Mouse (Mus musculus): Measurements from ENCODE around the gene Myo1e. TPM values are rescaled to one million over a fixed set of nuclear protein-coding genes. Genes with fewer than 3 reads are reported as not detected.

Myo1e gene
- total RNA-seq, 2 experiments from 2014 or later, result 14.1 to 14.7 TPM

- DNase-seq (ENCODE audit: extremely low spot score in 1 of 2, low spot score in 2 of 2), result no peak
- no peak for TF ChIP-seq CTCF (IDR thresholded peaks at IDR 0.05)
- intact Hi-C loops (cut with DNase I), result no loop called here
- Histone ChIP-seq H3K27ac (no peak overlapping the region), H3K4me3 (no peak overlapping the region)
Observed at GRCm38 (mm10) chr9:70260324-70260841, 53.2 kb downstream of the Myo1e start.

GRCm38 (mm10) chr9:70261646-70262045, 54.5 kb downstream of the Myo1e start:
- DNase-seq (ENCODE audit: extremely low spot score in 1 of 2, low spot score in 2 of 2), result no peak
- intact Hi-C loops (cut with DNase I), result no loop called here
- Histone ChIP-seq H3K4me3 (no peak overlapping the region), H3K27ac (no peak overlapping the region)
- no peak for TF ChIP-seq CTCF (IDR thresholded peaks at IDR 0.05)

GRCm38 (mm10) chr9:70263134-70263533, 56.0 kb downstream of the Myo1e start:
- H3K27ac ChIP-seq, result no peak overlapping the region
- TF ChIP-seq CTCF (IDR thresholded peaks at IDR 0.05), result no peak
- no peak for DNase-seq (ENCODE audit: extremely low spot score in 1 of 2, low spot score in 2 of 2)
- H3K4me3 ChIP-seq, result no peak overlapping the region
- intact Hi-C loops (cut with DNase I), result no loop called here

- no peak for TF ChIP-seq CTCF (IDR thresholded peaks at IDR 0.05)
- peak overlapping the region; percentile 48 for H3K27ac ChIP-seq
- intact Hi-C loops (cut with DNase I), result no loop called here
- H3K4me3 ChIP-seq, result no peak overlapping the region
- DNase-seq (ENCODE audit: extremely low spot score in 1 of 2, low spot score in 2 of 2), result no peak
Observed at GRCm38 (mm10) chr9:70263735-70264134, 56.6 kb downstream of the Myo1e start.

- intact Hi-C loops (cut with DNase I), result no loop called here
- no peak for DNase-seq (ENCODE audit: extremely low spot score in 1 of 2, low spot score in 2 of 2)
- no peak overlapping the region for H3K27ac ChIP-seq
- H3K4me3 ChIP-seq, result no peak overlapping the region
- no peak for TF ChIP-seq CTCF (IDR thresholded peaks at IDR 0.05)
Observed at GRCm38 (mm10) chr9:70265513-70265912, 58.4 kb downstream of the Myo1e start.

GRCm38 (mm10) chr9:70266186-70266585, 59.0 kb downstream of the Myo1e start:
- no peak for TF ChIP-seq CTCF (IDR thresholded peaks at IDR 0.05)
- Histone ChIP-seq H3K4me3 (no peak overlapping the region), H3K27ac (no peak overlapping the region)
- no peak for DNase-seq (ENCODE audit: extremely low spot score in 1 of 2, low spot score in 2 of 2)
- intact Hi-C loops (cut with DNase I), result no loop called here

- Histone ChIP-seq H3K27ac (no peak overlapping the region), H3K4me3 (no peak overlapping the region)
- no peak for DNase-seq (ENCODE audit: extremely low spot score in 1 of 2, low spot score in 2 of 2)
- intact Hi-C loops (cut with DNase I), result no loop called here
- TF ChIP-seq CTCF (IDR thresholded peaks at IDR 0.05), result no peak
Observed at GRCm38 (mm10) chr9:70267108-70267507, 60.0 kb downstream of the Myo1e start.

- H3K27ac ChIP-seq, result peak overlapping the region; percentile 38; the same call in 1 of the 2 replicates
- intact Hi-C loops (cut with DNase I), result no loop called here
- TF ChIP-seq CTCF (IDR thresholded peaks at IDR 0.05), result no peak
- no peak overlapping the region for H3K4me3 ChIP-seq
- DNase-seq (ENCODE audit: extremely low spot score in 1 of 2, low spot score in 2 of 2), result no peak
Observed at GRCm38 (mm10) chr9:70269349-70269748, 62.2 kb downstream of the Myo1e start.

- no peak for TF ChIP-seq CTCF (IDR thresholded peaks at IDR 0.05)
- intact Hi-C loops (cut with DNase I), result no loop called here
- Histone ChIP-seq H3K27ac (no peak overlapping the region), H3K4me3 (no peak overlapping the region)
- no peak for DNase-seq (ENCODE audit: extremely low spot score in 1 of 2, low spot score in 2 of 2)
Observed at GRCm38 (mm10) chr9:70270468-70270867, 63.3 kb downstream of the Myo1e start.

GRCm38 (mm10) chr9:70271137-70271536, 64.0 kb downstream of the Myo1e start:
- intact Hi-C loops (cut with DNase I), result no loop called here
- H3K4me3 ChIP-seq, result no peak overlapping the region
- no peak for DNase-seq (ENCODE audit: extremely low spot score in 1 of 2, low spot score in 2 of 2)
- no peak overlapping the region for H3K27ac ChIP-seq
- TF ChIP-seq CTCF (IDR thresholded peaks at IDR 0.05), result no peak

- intact Hi-C loops (cut with DNase I), result no loop called here
- H3K4me3 ChIP-seq, result no peak overlapping the region
- no peak overlapping the region for H3K27ac ChIP-seq
- no peak for DNase-seq (ENCODE audit: extremely low spot score in 1 of 2, low spot score in 2 of 2)
- no peak for TF ChIP-seq CTCF (IDR thresholded peaks at IDR 0.05)
Observed at GRCm38 (mm10) chr9:70271631-70272030, 64.5 kb downstream of the Myo1e start.

- Histone ChIP-seq H3K27ac (no peak overlapping the region), H3K4me3 (no peak overlapping the region)
- intact Hi-C loops (cut with DNase I), result no loop called here
- TF ChIP-seq CTCF (IDR thresholded peaks at IDR 0.05), result no peak
- DNase-seq (ENCODE audit: extremely low spot score in 1 of 2, low spot score in 2 of 2), result no peak
Observed at GRCm38 (mm10) chr9:70274071-70274470, 66.9 kb downstream of the Myo1e start.

GRCm38 (mm10) chr9:70274476-70274875, 67.3 kb downstream of the Myo1e start:
- DNase-seq (ENCODE audit: extremely low spot score in 1 of 2, low spot score in 2 of 2), result no peak
- intact Hi-C loops (cut with DNase I), result no loop called here
- no peak for TF ChIP-seq CTCF (IDR thresholded peaks at IDR 0.05)

More at GRCm38 (mm10) chr9:70274476-70274875, 67.3 kb downstream of the Myo1e start:
- Histone ChIP-seq H3K27ac (no peak overlapping the region), H3K4me3 (no peak overlapping the region)
